In genomic region chr11:113703758-113704157, GRCm38 (mm10) we compare ENCODE assay signal across 8 mouse cellular contexts. TPM values are rescaled to one million over a fixed set of nuclear protein-coding genes. Genes with fewer than 3 reads are reported as not detected.
DNase-seq lines count a peak whose midpoint lies in the region; ATAC-seq lines count a peak whose summit lies in the region.

No protein-coding gene starts in this region.

- peak; percentile 61 for ATAC-seq in intestine, embryonic 15.5 days
- ATAC-seq in midbrain, embryonic 12.5 days (ENCODE audit: low FRiP score, low read depth) = peak; percentile 70

- H3K9me3 ChIP-seq in intestine, embryonic 15.5 days = no peaks in the 10 kb centered on the region
- no peaks in the 10 kb centered on the region for H3K9me3 ChIP-seq in midbrain, embryonic 12.5 days

- peaks cover 6% of the 10 kb centered on the region for H3K4me1 ChIP-seq in intestine, embryonic 15.5 days (replicated peaks)
- H3K4me1 ChIP-seq in midbrain, embryonic 12.5 days = no peaks in the 10 kb centered on the region

- DNase-seq in ovary, postnatal 36 days (ENCODE audit: low spot score) = peak; percentile 77
- DNase-seq in ovary, adult 18-20 months (ENCODE audit: low spot score) = no peak
- DNase-seq in cerebellum, postnatal 4 days (ENCODE audit: low spot score in 2 of 2) = peak; percentile 61 to 85
- peak; percentile 42 to 46 for DNase-seq in gastrocnemius, adult 8-10 months (ENCODE audit: low spot score in 2 of 2)
- DNase-seq in left cerebral cortex, postnatal 36 days (ENCODE audit: low spot score in 2 of 2) = peak; percentile 74 to 83
- DNase-seq in spleen, postnatal 36 days (ENCODE audit: low spot score in 2 of 2) = peak; percentile 50 to 55

- H3K27me3 ChIP-seq in intestine, embryonic 15.5 days (replicated peaks) = no peaks in the 10 kb centered on the region
- H3K27me3 ChIP-seq in midbrain, embryonic 12.5 days = peaks cover 12% of the 10 kb centered on the region

- no peak overlapping the region for H3K4me3 ChIP-seq in intestine, embryonic 15.5 days (replicated peaks)
- no peak overlapping the region for H3K4me3 ChIP-seq in midbrain, embryonic 12.5 days

- no peak overlapping the region for H3K27ac ChIP-seq in intestine, embryonic 15.5 days
- H3K27ac ChIP-seq in midbrain, embryonic 12.5 days (replicated peaks) = no peak overlapping the region

- H3K36me3 ChIP-seq in intestine, embryonic 15.5 days = no peaks in the 10 kb centered on the region
- H3K36me3 ChIP-seq in midbrain, embryonic 12.5 days = peaks cover 16% of the 10 kb centered on the region; the same call in 1 of the 2 replicates

- intact Hi-C loops in left cerebral cortex, postnatal 36 days (cut with DNase I) = loop anchor here (1.0 to 10.0 kb wide), 3 partner anchors 49 to 931 kb away; partner anchors contain the start of gene Cdc42ep4

- H3K9ac ChIP-seq in intestine, embryonic 15.5 days = no peak overlapping the region
- no peak overlapping the region for H3K9ac ChIP-seq in midbrain, embryonic 12.5 days (replicated peaks)

- 28% methylated on average over 5 of the region's 5 CpGs for WGBS in intestine, embryonic 15.5 days
- 48% methylated on average over 5 of the region's 5 CpGs for WGBS in midbrain, embryonic 12.5 days

- H3K4me2 ChIP-seq in intestine, embryonic 15.5 days (replicated peaks) = no peak overlapping the region
- H3K4me2 ChIP-seq in midbrain, embryonic 12.5 days (replicated peaks) = no peak overlapping the region

RNA-seq across cellular contexts. Expression of gene Cpsf4l, which starts 6.1 kb away (rescaled TPM):
- total RNA-seq in gastrocnemius, adult 8-10 months (2022) = not detected
- 0.18 TPM in 1 of 2 replicates, not detected in the other for polyA plus RNA-seq in intestine, embryonic 15.5 days (2015; fragmentation: Nextera tagmentation; extraction: Ambion mirVana)
- not detected for total RNA-seq in left cerebral cortex, postnatal 36 days (2021)
- 0.48 and 0.50 TPM in 2 replicates for polyA plus RNA-seq in midbrain, embryonic 12.5 days (2016; fragmentation: Nextera tagmentation; extraction: Ambion mirVana)

RNA-seq across cellular contexts. Expression of gene D11Wsu47e, which starts 19.5 kb away (rescaled TPM):
- total RNA-seq in gastrocnemius, adult 8-10 months (2022) = 1 to 10 TPM; 3.3 to 5.0 (median 4.4) TPM
- 14.6 and 17.8 TPM in 2 replicates for polyA plus RNA-seq in intestine, embryonic 15.5 days (2015; fragmentation: Nextera tagmentation; extraction: Ambion mirVana)
- 10 to 100 TPM; 11.5 to 14.9 TPM for total RNA-seq in left cerebral cortex, postnatal 36 days (2021)
- 24.3 and 26.2 TPM in 2 replicates for polyA plus RNA-seq in midbrain, embryonic 12.5 days (2016; fragmentation: Nextera tagmentation; extraction: Ambion mirVana)

RNA-seq across cellular contexts. Expression of gene Fam104a, which starts 19.8 kb away (rescaled TPM):
- total RNA-seq in gastrocnemius, adult 8-10 months (2022) = 10 to 100 TPM; 30.8 to 41.7 (median 36.1) TPM
- 42.6 and 46.0 TPM in 2 replicates for polyA plus RNA-seq in intestine, embryonic 15.5 days (2015; fragmentation: Nextera tagmentation; extraction: Ambion mirVana)
- 10 to 100 TPM; 28.3 to 31.6 TPM for total RNA-seq in left cerebral cortex, postnatal 36 days (2021)
- 49.5 and 50.5 TPM in 2 replicates for polyA plus RNA-seq in midbrain, embryonic 12.5 days (2016; fragmentation: Nextera tagmentation; extraction: Ambion mirVana)

RNA-seq across cellular contexts. Expression of gene Cdc42ep4, which starts 47.9 kb away (rescaled TPM):
- total RNA-seq in gastrocnemius, adult 8-10 months (2022) = 1 to 10 TPM; 2.8 to 6.4 (median 5.0) TPM
- polyA plus RNA-seq in intestine, embryonic 15.5 days (2015; fragmentation: Nextera tagmentation; extraction: Ambion mirVana) = 54.4 and 57.8 TPM in 2 replicates
- total RNA-seq in left cerebral cortex, postnatal 36 days (2021) = 10 to 100 TPM; 21.9 to 29.8 TPM
- 102 and 104 TPM in 2 replicates for polyA plus RNA-seq in midbrain, embryonic 12.5 days (2016; fragmentation: Nextera tagmentation; extraction: Ambion mirVana)

RNA-seq across cellular contexts. Expression of gene Slc39a11, which starts 53.9 kb away (rescaled TPM):
- 1 to 10 TPM; 2.1 to 2.6 (median 2.2) TPM for total RNA-seq in gastrocnemius, adult 8-10 months (2022)
- polyA plus RNA-seq in intestine, embryonic 15.5 days (2015; fragmentation: Nextera tagmentation; extraction: Ambion mirVana) = 40.8 and 45.7 TPM in 2 replicates
- 10 to 100 TPM; 13.6 to 15.9 TPM for total RNA-seq in left cerebral cortex, postnatal 36 days (2021)
- 23.0 and 26.1 TPM in 2 replicates for polyA plus RNA-seq in midbrain, embryonic 12.5 days (2016; fragmentation: Nextera tagmentation; extraction: Ambion mirVana)
